Comparison of ENCODE assay signal across 28 mouse cellular contexts in genomic region chr8:116290671-116291245, GRCm38 (mm10).
DNase-seq lines count a peak whose midpoint lies in the region; ATAC-seq and TF ChIP-seq lines count a peak whose summit lies in the region.
"Had no signal": no experiment of that assay in that cellular context is flagged by ENCODE, and none has a peak within 500 bp of the region (broad histone marks: within the 10 kb centered on the region; RNA-seq: fewer than 3 reads in every experiment).

No protein-coding gene starts in this region.

- H3K79me2 ChIP-seq in liver, adult 2 months (ENCODE audit: control insufficient read depth, insufficient read depth, low read length): no peaks in the 10 kb centered on the region

- H3K9ac ChIP-seq in liver, adult 2 months (ENCODE audit: low read depth, low read length): no peak overlapping the region
- H3K9ac ChIP-seq in kidney, embryonic 14.5 days (ENCODE audit: low read depth, low read length): no peak overlapping the region
- no peak overlapping the region for H3K9ac ChIP-seq in heart, embryonic 12.5 days
- no peak overlapping the region for H3K9ac ChIP-seq in neural tube, embryonic 15.5 days (replicated peaks)
- H3K9ac ChIP-seq: embryonic facial prominence, embryonic 15.5 days; forebrain, embryonic 12.5 days; forebrain, postnatal 0 days; limb, embryonic 15.5 days; liver, embryonic 15.5 days; lung, embryonic 14.5 days; midbrain, embryonic 15.5 days had no signal

- no peak overlapping the region for H3K4me3 ChIP-seq in liver, adult 2 months (ENCODE audit: insufficient read depth, low read depth, low read length)
- no peak overlapping the region for H3K4me3 ChIP-seq in kidney, embryonic 14.5 days (ENCODE audit: low read length)
- H3K4me3 ChIP-seq in heart, embryonic 12.5 days: no peak overlapping the region
- H3K4me3 ChIP-seq in neural tube, embryonic 15.5 days (replicated peaks): no peak overlapping the region
- H3K4me3 ChIP-seq: embryonic facial prominence, embryonic 10.5 days; embryonic facial prominence, embryonic 15.5 days; forebrain, embryonic 12.5 days; hindbrain, embryonic 10.5 days; limb, embryonic 10.5 days; limb, embryonic 15.5 days; liver, embryonic 15.5 days; midbrain, embryonic 15.5 days had no signal

- H3K36me3 ChIP-seq in liver, adult 2 months (ENCODE audit: control insufficient read depth, insufficient read depth, low read length): no peaks in the 10 kb centered on the region
- no peaks in the 10 kb centered on the region for H3K36me3 ChIP-seq in kidney, embryonic 14.5 days (ENCODE audit: control insufficient read depth, insufficient read depth, low read length)
- no peaks in the 10 kb centered on the region for H3K36me3 ChIP-seq in heart, embryonic 12.5 days
- no peaks in the 10 kb centered on the region for H3K36me3 ChIP-seq in neural tube, embryonic 15.5 days
- H3K36me3 ChIP-seq: embryonic facial prominence, embryonic 10.5 days; embryonic facial prominence, embryonic 15.5 days; forebrain, embryonic 12.5 days; G1E; hindbrain, embryonic 10.5 days; limb, embryonic 10.5 days; limb, embryonic 15.5 days; liver, embryonic 15.5 days; midbrain, embryonic 15.5 days had no signal

- DNase-seq in liver, adult 2 months (ENCODE audit: extremely low read depth, low read depth, low spot score): peak; percentile 99
- DNase-seq in liver: no peak
- DNase-seq in kidney, postnatal 14 days: peak; percentile 80
- no peak for DNase-seq in embryo, embryonic 11 days
- DNase-seq: adrenal gland, postnatal 14 days; cerebellum, adult 11-12 months; cerebellum, postnatal 10 days; forebrain, postnatal 0 days; gastrocnemius, postnatal 10 days; heart, postnatal 14 days; layer of hippocampus, postnatal 36 days; lung, postnatal 14 days; right cerebral cortex, postnatal 4 days; thymus, postnatal 4 days had no signal

- no peaks in the 10 kb centered on the region for H3K27me3 ChIP-seq in liver, adult 2 months (ENCODE audit: control insufficient read depth, insufficient read depth, low read length)
- no peaks in the 10 kb centered on the region for H3K27me3 ChIP-seq in kidney, embryonic 14.5 days (ENCODE audit: control insufficient read depth, insufficient read depth, low read length)
- no peaks in the 10 kb centered on the region for H3K27me3 ChIP-seq in heart, embryonic 12.5 days (replicated peaks)
- no peaks in the 10 kb centered on the region for H3K27me3 ChIP-seq in neural tube, embryonic 15.5 days (replicated peaks)
- H3K27me3 ChIP-seq: embryonic facial prominence, embryonic 15.5 days; forebrain, embryonic 12.5 days; limb, embryonic 15.5 days; liver, embryonic 15.5 days; midbrain, embryonic 15.5 days had no signal

- 41% methylated on average over 6 of the region's 6 CpGs for WGBS in liver, adult 2 months
- WGBS in kidney, embryonic 14.5 days: 66% methylated on average over 6 of the region's 6 CpGs
- WGBS in heart, embryonic 12.5 days: 78% methylated on average over 6 of the region's 6 CpGs
- WGBS in neural tube, embryonic 15.5 days: 83% methylated on average over 6 of the region's 6 CpGs

- H3K9me3 ChIP-seq in kidney, embryonic 14.5 days (ENCODE audit: control insufficient read depth, low read length): no peaks in the 10 kb centered on the region
- no peaks in the 10 kb centered on the region for H3K9me3 ChIP-seq in heart, embryonic 12.5 days (replicated peaks)
- H3K9me3 ChIP-seq in neural tube, embryonic 15.5 days (replicated peaks): no peaks in the 10 kb centered on the region
- H3K9me3 ChIP-seq: embryonic facial prominence, embryonic 10.5 days; embryonic facial prominence, embryonic 15.5 days; forebrain, embryonic 12.5 days; hindbrain, embryonic 10.5 days; limb, embryonic 10.5 days; limb, embryonic 15.5 days; liver, embryonic 15.5 days; midbrain, embryonic 15.5 days had no signal

- H3K4me2 ChIP-seq in kidney, embryonic 14.5 days (replicated peaks; ENCODE audit: low read depth, low read length): no peak overlapping the region
- no peak overlapping the region for H3K4me2 ChIP-seq in heart, embryonic 12.5 days
- no peak overlapping the region for H3K4me2 ChIP-seq in neural tube, embryonic 15.5 days
- H3K4me2 ChIP-seq: embryonic facial prominence, embryonic 15.5 days; forebrain, embryonic 12.5 days; limb, embryonic 15.5 days; liver, embryonic 15.5 days; lung, embryonic 14.5 days; midbrain, embryonic 15.5 days had no signal

- TF ChIP-seq POLR2A in liver, adult 2 months (IDR thresholded peaks at IDR 0.05; ENCODE audit: extremely low read depth, insufficient read depth, low read length): no peak

- peak overlapping the region; percentile 78 for H3K27ac ChIP-seq in liver, adult 2 months (replicated peaks; ENCODE audit: insufficient read depth, low read depth, low read length)
- no peak overlapping the region for H3K27ac ChIP-seq in kidney, embryonic 14.5 days (ENCODE audit: low read depth, low read length)
- no peak overlapping the region for H3K27ac ChIP-seq in heart, embryonic 12.5 days (ENCODE audit: poor library complexity, severe bottlenecking)
- H3K27ac ChIP-seq in neural tube, embryonic 15.5 days (replicated peaks): no peak overlapping the region
- H3K27ac ChIP-seq: embryonic facial prominence, embryonic 10.5 days; embryonic facial prominence, embryonic 15.5 days; forebrain, embryonic 12.5 days; hindbrain, embryonic 10.5 days; hindbrain, postnatal 0 days; limb, embryonic 10.5 days; limb, embryonic 15.5 days; liver, embryonic 15.5 days; midbrain, embryonic 15.5 days had no signal

- peaks cover 5% of the 10 kb centered on the region for H3K4me1 ChIP-seq in liver, adult 2 months (ENCODE audit: control insufficient read depth, insufficient read depth, low read length)
- H3K4me1 ChIP-seq in kidney, embryonic 14.5 days (ENCODE audit: control insufficient read depth, insufficient read depth, low read length): no peaks in the 10 kb centered on the region
- peaks cover 6% of the 10 kb centered on the region; the same call in 1 of the 2 replicates for H3K4me1 ChIP-seq in heart, embryonic 12.5 days (replicated peaks)
- no peaks in the 10 kb centered on the region for H3K4me1 ChIP-seq in neural tube, embryonic 15.5 days
- H3K4me1 ChIP-seq: embryonic facial prominence, embryonic 10.5 days; embryonic facial prominence, embryonic 15.5 days; forebrain, embryonic 12.5 days; hindbrain, embryonic 10.5 days; limb, embryonic 10.5 days; limb, embryonic 15.5 days; liver, embryonic 15.5 days; midbrain, embryonic 15.5 days had no signal

- peak; percentile 68; the same call in 1 of the 2 replicates for ATAC-seq in kidney, embryonic 14.5 days (ENCODE audit: low FRiP score, low TSS enrichment)
- ATAC-seq in heart, embryonic 12.5 days (ENCODE audit: insufficient number of reproducible peaks, low FRiP score): no peak
- no peak for ATAC-seq in neural tube, embryonic 15.5 days (ENCODE audit: low FRiP score)
- ATAC-seq: forebrain, postnatal 0 days; hindbrain, postnatal 0 days; midbrain, embryonic 15.5 days had no signal

- no peak for TF ChIP-seq CTCF in liver, adult 2 months (IDR thresholded peaks at IDR 0.05; ENCODE audit: low read depth, low read length)

Comparison
In these comparisons a context has a peak if more than half of its experiments do, and no peak if none do; other contexts are left out.
1. DNase-seq: peak in liver, adult 2 months (single experiment) and kidney, postnatal 14 days (single experiment); none in liver (single experiment) and embryo, embryonic 11 days (single experiment).